Mouse (Mus musculus): ENCODE measurements around the gene Cbarp. TPM values are rescaled to one million over a fixed set of nuclear protein-coding genes. Genes with fewer than 3 reads are reported as not detected.
A peak's percentile ranks its signal among the peaks of the same experiment; 100 is the strongest.

Cbarp gene
- total and polyA plus RNA-seq, 3 experiments: 3.0 to 4.9 (median 3.9) TPM

DNA sequence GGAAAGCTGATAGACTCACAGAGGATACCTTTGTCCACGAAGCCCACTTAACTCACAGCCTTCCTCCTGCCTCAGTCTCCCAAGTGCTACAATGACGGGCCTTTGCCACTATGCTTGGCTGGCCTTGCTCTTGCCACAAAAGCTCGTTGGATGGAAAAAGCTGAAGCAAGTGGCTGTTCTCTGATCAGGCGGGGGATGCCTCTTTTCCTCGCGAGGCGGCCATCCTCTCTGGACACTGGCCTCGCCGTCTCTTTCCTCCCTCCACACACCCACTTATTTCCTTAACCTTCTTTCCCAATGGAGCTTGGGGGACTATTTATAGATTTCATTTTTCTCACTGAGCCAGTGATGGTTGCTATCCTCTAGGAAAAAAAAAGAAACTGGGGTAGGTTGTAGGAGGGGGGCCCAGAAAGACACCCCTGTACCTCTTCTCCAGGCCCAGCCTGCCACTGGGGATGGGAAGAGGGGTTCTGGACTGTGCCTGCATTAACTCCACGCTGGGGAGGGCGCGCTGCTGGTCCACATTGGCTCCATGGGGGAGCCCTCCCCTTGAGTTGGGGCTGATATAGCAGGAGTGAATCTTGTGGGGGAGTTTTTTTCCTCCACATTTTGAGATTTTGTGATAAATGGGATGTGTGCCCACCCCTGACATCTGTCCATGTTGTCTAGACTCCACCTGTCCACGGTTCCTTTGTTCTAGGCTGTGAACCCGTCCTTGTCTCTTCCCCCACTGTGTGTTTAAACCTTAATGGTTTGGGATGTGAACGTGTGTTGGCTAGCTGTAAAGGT is 16.7 kb upstream of the Cbarp start:
- peak overlapping the region; percentile 95 for H3K27ac ChIP-seq
- TF ChIP-seq CTCF (IDR thresholded peaks at IDR 0.05): no peak
- TF ChIP-seq EP300 (IDR thresholded peaks at IDR 0.05; ENCODE audit: insufficient read depth, low read depth, low read length): no peak
- TF ChIP-seq POLR2A (IDR thresholded peaks at IDR 0.05; ENCODE audit: insufficient read depth, low read depth, low read length): no peak; the same call in 1 of the 2 replicates
- peak in 1 of 2 experiments; percentile 53 for DNase-seq
- H3K9ac ChIP-seq (ENCODE audit: low read depth, low read length): 0 out of 2 replicates have a peak overlapping the region, but pooled peaks have one; percentile 32
- H3K79me2 ChIP-seq (replicated peaks; ENCODE audit: control insufficient read depth, insufficient read depth, low read length): no peaks in the 10 kb centered on the region
- H3K27me3 ChIP-seq (ENCODE audit: control insufficient read depth, insufficient read depth, low read length): no peaks in the 10 kb centered on the region
- intact Hi-C loops (cut with DNase I): no loop called here
- peak overlapping the region; percentile 10; the same call in 1 of the 2 replicates for H3K4me3 ChIP-seq
- H3K36me3 ChIP-seq (ENCODE audit: control insufficient read depth, insufficient read depth, low read length): peaks cover 31% of the 10 kb centered on the region
- peaks cover 37% of the 10 kb centered on the region for H3K4me1 ChIP-seq (ENCODE audit: control insufficient read depth, insufficient read depth, low read length)
- WGBS: 41% methylated on average over 15 of the region's 15 CpGs

DNA sequence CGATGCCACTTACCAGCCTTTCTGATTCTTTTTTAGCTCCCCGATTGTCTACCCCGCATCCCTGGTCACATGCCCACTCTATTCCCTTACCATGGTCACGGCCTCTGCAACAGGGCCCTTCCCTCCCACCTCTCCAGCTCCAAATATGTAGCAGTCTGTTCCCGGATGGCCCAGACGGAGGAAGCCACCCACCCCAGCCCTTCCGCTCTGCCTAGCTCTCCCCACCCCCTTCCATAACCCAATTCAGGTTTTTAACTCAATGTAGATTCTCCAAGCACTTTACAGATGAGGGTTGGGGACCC is 16.1 kb upstream of the Cbarp start:
- Histone ChIP-seq H3K36me3 (ENCODE audit: control insufficient read depth, insufficient read depth, low read length) (peaks cover 34% of the 10 kb centered on the region), H3K4me1 (ENCODE audit: control insufficient read depth, insufficient read depth, low read length) (peaks cover 38% of the 10 kb centered on the region), H3K4me3 (peak overlapping the region; percentile 37), H3K79me2 (replicated peaks; ENCODE audit: control insufficient read depth, insufficient read depth, low read length) (no peaks in the 10 kb centered on the region), H3K27ac (peak overlapping the region; percentile 95), H3K9ac (ENCODE audit: low read depth, low read length) (0 out of 2 replicates have a peak overlapping the region, but pooled peaks have one; percentile 10), H3K27me3 (ENCODE audit: control insufficient read depth, insufficient read depth, low read length) (no peaks in the 10 kb centered on the region)
- intact Hi-C loops (cut with DNase I): no loop called here
- TF ChIP-seq EP300 (IDR thresholded peaks at IDR 0.05; ENCODE audit: insufficient read depth, low read depth, low read length) (0 out of 2 replicates have a peak, but pooled peaks have one; percentile 40), CTCF (IDR thresholded peaks at IDR 0.05) (no peak)
- 19% methylated on average over 7 of the region's 7 CpGs for WGBS
- DNase-seq: peak; percentile 64 to 67

DNA sequence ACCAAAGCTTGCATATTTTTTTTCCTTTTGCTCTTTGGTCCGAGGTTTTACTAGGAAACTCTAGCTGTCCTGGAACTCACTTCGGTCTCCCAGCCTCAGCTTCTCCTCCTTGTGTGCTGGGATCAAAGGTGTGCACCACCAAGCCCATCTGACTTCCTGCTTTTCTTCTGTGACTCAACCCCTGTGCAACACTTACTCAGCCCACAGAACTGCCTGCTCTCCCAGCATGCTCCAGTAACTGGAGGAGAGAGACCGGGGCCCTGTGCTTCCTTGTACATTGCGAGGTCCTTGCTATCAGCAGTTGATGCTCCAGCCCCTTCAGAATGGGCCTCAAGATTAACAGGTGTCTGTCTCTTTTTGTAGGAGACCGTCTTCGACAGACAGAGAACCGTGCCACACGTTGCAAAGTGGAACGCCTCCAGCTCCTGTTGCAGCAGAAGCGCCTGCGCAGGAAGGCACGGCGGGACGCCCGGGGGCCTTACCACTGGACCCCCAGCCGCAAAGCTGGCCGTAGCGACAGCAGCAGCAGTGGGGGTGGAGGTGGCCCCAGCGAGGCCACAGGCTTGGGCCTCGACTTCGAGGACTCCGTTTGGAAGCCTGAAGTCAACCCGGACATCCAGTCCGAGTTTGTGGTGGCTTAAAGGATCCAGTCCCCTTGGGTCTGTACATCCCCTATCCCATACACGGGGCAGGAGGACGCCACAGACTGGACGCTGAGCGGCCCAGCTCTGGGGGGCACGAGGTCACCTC is 15.5 kb upstream of the Cbarp start:
- WGBS: 54% methylated on average over 29 of the region's 29 CpGs
- Histone ChIP-seq H3K27me3 (ENCODE audit: control insufficient read depth, insufficient read depth, low read length) (no peaks in the 10 kb centered on the region), H3K79me2 (replicated peaks; ENCODE audit: control insufficient read depth, insufficient read depth, low read length) (peaks cover under 1% of the 10 kb centered on the region; the same call in 1 of the 2 replicates), H3K9ac (ENCODE audit: low read depth, low read length) (0 out of 2 replicates have a peak overlapping the region, but pooled peaks have one; percentile 10), H3K4me3 (peak overlapping the region; percentile 37), H3K4me1 (ENCODE audit: control insufficient read depth, insufficient read depth, low read length) (peaks cover 35% of the 10 kb centered on the region), H3K27ac (peak overlapping the region; percentile 95), H3K36me3 (ENCODE audit: control insufficient read depth, insufficient read depth, low read length) (peaks cover 34% of the 10 kb centered on the region)
- intact Hi-C loops (cut with DNase I): no loop called here
- TF ChIP-seq CTCF (IDR thresholded peaks at IDR 0.05) (no peak), EP300 (IDR thresholded peaks at IDR 0.05; ENCODE audit: insufficient read depth, low read depth, low read length) (no peak), POLR2A (IDR thresholded peaks at IDR 0.05; ENCODE audit: insufficient read depth, low read depth, low read length) (no peak)
- peak; percentile 42 to 58 for DNase-seq

DNA sequence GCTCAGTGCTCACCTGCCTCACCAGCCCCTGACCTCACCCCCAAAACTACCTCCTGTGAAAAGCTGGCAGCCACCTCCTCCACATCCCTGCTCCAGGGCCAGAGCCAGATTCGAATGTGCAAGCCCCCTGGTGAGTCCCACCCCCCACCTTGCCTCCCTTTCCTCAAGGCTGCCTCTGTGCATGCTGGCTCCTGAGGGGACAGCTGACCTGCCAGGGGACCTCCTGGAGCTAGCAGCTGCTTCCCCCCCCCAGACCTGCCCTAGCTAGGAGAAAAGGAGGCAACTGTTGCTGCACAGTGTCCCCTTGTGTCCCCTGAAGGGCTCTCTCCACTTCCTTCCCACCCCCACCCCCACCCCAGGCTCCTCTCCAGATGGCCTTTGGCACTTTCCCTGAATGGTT is 14.6 kb upstream of the Cbarp start:
- no peak for DNase-seq
- peaks cover 34% of the 10 kb centered on the region for H3K36me3 ChIP-seq (ENCODE audit: control insufficient read depth, insufficient read depth, low read length)
- H3K4me3 ChIP-seq: no peak overlapping the region
- TF ChIP-seq EP300 (IDR thresholded peaks at IDR 0.05; ENCODE audit: insufficient read depth, low read depth, low read length) (no peak), POLR2A (IDR thresholded peaks at IDR 0.05; ENCODE audit: insufficient read depth, low read depth, low read length) (no peak), CTCF (IDR thresholded peaks at IDR 0.05) (no peak)
- peaks cover 2% of the 10 kb centered on the region; the same call in 1 of the 2 replicates for H3K79me2 ChIP-seq (replicated peaks; ENCODE audit: control insufficient read depth, insufficient read depth, low read length)
- peak overlapping the region; percentile 15; the same call in 1 of the 2 replicates for H3K9ac ChIP-seq (ENCODE audit: low read depth, low read length)
- WGBS: 33% methylated on average over 1 of the region's 1 CpGs
- H3K27ac ChIP-seq: peak overlapping the region; percentile 95; the same call in 1 of the 2 replicates
- intact Hi-C loops (cut with DNase I): no loop called here
- peaks cover 29% of the 10 kb centered on the region for H3K4me1 ChIP-seq (ENCODE audit: control insufficient read depth, insufficient read depth, low read length)
- no peaks in the 10 kb centered on the region for H3K27me3 ChIP-seq (ENCODE audit: control insufficient read depth, insufficient read depth, low read length)

DNA sequence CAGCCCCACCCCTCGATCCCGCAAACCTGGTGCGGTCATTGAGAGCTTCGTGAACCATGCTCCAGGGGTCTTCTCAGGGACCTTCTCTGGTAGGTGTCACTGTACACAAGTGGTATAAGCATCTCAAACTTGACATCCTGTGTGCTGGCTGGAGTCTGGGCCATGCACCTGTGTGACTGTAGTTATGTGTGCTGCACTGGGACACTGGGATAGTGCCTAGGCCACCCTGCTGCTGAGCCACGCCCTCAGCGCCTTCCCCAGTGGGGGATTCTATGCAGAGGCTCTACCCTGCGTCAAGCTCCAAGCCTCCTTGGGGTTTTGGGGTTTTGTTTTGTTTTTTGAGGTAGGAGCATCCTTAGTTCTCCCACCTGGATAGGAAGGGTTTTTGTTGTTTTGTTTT is 13.7 kb upstream of the Cbarp start:
- 78% methylated on average over 7 of the region's 7 CpGs for WGBS
- no peak overlapping the region; the same call in 1 of the 2 replicates for H3K27ac ChIP-seq
- peaks cover 26% of the 10 kb centered on the region for H3K4me1 ChIP-seq (ENCODE audit: control insufficient read depth, insufficient read depth, low read length)
- intact Hi-C loops (cut with DNase I): no loop called here
- TF ChIP-seq CTCF (IDR thresholded peaks at IDR 0.05) (no peak), EP300 (IDR thresholded peaks at IDR 0.05; ENCODE audit: insufficient read depth, low read depth, low read length) (no peak), POLR2A (IDR thresholded peaks at IDR 0.05; ENCODE audit: insufficient read depth, low read depth, low read length) (no peak)
- H3K9ac ChIP-seq (ENCODE audit: low read depth, low read length): no peak overlapping the region
- DNase-seq: no peak
- H3K27me3 ChIP-seq (ENCODE audit: control insufficient read depth, insufficient read depth, low read length): no peaks in the 10 kb centered on the region
- peaks cover 2% of the 10 kb centered on the region; the same call in 1 of the 2 replicates for H3K79me2 ChIP-seq (replicated peaks; ENCODE audit: control insufficient read depth, insufficient read depth, low read length)
- H3K36me3 ChIP-seq (ENCODE audit: control insufficient read depth, insufficient read depth, low read length): peaks cover 34% of the 10 kb centered on the region
- H3K4me3 ChIP-seq: no peak overlapping the region

Measured in heart, adult 2 months (tissue).